Mouse (Mus musculus) embryonic fibroblast, embryonic 13.5 days (primary cell): ENCODE data around the gene Wnt9b.

ENCODE experiments used
- CTCF ChIP-seq: IDR thresholded peaks from 2 replicates; pipeline ENCODE4 v1.5.1; 2011; ENCODE audit warnings: mild to moderate bottlenecking, control low read depth, low read length, moderate library complexity, borderline replicate concordance; ENCODE audit not compliant: insufficient read depth
- POLR2A ChIP-seq: IDR thresholded peaks from 2 replicates; pipeline ENCODE4 v1.6.1; 2011; ENCODE audit warnings: low read depth, mild to moderate bottlenecking, control low read depth, low read length, moderate library complexity

- TF ChIP-seq POLR2A, result no peak
- no peak for TF ChIP-seq CTCF
Observed at GRCm38 (mm10) chr11:103698226-103698625, 51.4 kb downstream of the Wnt9b start.
